Mouse (Mus musculus) cerebellum, postnatal 4 days (tissue): ENCODE data around the gene Rbbp8nl.

Experiments used
- DNase-seq, 2 experiments: peaks; one replicate each; pipeline ENCODE4 v3.0.0; 2022; ENCODE audit warnings: low spot score in 2 of 2, mixed read lengths in 1 of 2

Rbbp8nl gene

DNA sequence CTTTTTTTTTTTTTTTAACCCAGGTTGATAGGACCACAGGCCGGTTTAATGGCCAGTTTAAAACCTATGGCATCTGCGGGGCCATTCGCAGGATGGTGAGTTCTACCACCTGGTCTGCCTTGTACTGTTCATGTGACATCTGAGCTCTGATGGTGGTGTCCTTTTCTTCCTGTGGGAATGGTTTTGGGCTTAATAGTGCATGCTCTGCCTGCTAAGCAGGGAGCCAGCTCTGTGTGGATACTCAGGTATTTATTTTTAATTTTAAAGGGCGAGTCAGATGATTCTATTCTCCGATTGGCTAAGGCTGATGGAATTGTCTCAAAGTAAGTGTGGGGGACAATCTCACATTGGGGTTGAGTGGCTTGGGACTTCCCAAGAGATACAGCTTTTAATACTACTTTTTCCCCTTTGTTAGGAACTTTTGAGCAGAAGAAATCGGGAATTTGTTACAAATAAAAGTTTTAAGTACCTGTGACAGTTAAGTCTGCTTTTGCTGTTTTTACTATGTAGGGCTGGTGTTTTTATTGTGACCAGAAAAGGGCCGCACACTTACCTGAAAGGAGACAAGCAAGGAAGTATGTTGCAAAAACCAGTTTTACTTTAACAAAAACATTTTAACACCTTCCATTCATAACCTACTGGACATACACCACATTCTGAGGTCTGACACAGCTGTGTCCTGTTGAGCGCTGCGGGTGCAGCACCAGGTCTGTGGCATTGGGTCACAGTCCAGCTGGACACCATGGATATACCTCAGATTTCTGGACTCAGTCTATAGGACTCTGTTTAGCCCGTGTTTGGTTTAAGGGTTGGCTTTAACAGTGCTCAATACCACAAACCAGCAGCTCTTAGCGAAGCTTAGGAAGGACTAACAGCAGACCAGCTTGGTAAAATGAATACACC, 31.5 kb downstream of the Rbbp8nl start:
- DNase-seq, result no peak

GRCm38 (mm10) chr2:180257001-180257521, 32.6 kb downstream of the Rbbp8nl start, which contains the start of gene Rps21:
Gene Rps21, plus strand, starts transcription at chr2:180257377.
- peak; percentile 93 to 96 for DNase-seq

DNA sequence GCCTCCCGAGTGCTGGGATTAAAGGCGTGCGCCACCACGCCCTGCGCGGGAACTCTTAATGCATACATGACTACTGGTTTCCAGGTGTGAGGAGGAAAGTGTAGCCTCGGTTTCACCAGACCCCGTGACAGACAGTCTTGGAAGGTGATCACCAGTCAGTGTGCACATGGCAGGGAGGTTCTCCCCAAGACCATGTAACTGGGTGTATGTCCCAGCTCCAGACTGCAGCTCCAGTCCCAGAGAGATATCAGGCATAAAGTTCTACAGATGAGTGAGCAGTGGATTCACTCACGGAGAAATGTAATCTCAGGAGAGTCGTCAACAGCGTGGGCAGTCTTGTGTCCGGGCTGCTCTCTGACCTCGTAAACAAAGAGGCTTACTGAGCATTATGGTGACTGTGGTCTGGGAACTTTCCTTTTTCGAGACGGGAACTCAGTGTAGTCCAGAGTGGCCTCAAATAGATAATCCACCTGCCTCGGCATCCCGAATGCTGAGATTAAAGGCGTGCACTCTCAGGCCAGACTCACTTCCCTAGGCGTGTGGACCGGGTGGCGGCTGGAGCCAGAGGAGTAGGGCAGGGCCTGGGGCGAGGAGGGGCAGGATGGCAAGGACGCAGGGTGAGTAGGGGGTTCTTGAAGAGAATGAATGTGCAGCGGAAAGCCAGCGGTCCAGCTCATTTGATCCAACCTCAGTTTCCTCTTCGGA, 33.2 kb downstream of the Rbbp8nl start:
- no peak for DNase-seq

- no peak for DNase-seq
These were observed 34.0 kb downstream of the Rbbp8nl start for GRCm38 (mm10) chr2:180255701-180256100.

DNA sequence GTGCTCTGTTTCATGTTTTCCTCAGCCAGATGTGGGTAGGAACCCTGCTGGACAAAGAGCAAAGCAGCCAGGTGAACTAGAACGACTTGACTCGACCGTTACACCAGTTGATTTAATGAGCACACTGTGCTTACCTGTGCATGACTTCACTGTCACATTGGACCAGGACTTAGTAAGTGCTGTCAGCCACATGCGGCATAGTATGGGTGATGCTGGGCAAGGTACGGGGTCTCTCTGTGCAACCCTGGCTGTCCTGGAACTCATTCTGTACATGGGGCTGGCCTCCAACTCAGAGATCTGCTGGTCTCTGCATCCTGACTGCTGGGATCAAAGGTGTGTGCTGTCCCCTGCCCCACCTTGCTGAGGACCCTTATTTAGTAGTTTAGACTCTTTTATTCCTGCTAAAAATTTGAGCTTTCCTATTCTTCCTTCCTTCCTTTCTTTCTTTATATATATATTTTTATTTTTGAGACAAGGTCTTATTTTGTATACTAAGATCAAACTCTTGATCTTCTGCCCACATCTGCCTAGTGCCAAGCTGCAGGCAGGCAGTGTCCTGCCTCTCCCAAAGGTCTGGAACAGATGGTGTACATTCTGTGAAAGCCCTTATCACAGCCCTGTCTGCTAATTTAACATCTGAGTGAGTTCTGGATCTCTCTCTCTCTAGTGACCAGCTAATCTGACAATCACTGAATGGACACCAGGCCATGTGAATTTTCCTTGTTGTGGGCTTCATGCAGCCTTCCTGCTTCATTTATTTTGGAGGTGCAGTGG, 35.1 kb downstream of the Rbbp8nl start:
- no peak for DNase-seq

DNA sequence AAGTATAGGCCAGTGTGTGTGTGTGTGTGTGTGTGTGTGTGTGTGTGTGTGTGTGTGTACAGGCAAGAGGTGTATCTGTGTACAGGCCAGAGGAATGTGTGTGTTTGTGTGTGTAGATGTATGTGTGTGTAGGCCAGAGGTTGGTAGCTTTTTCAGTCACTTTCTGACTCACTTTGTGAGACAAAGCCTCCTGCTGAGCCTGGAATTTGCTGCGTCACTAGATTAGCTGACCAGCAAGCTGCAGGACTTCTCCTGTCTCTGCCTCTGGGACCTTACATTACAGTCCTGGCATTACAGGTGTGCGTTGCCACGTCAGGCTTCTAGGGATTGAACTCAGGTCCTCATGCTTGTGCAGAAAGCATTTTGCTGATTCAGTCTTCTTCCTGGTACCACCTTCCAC, 37.8 kb downstream of the Rbbp8nl start:
- no peak for DNase-seq

DNA sequence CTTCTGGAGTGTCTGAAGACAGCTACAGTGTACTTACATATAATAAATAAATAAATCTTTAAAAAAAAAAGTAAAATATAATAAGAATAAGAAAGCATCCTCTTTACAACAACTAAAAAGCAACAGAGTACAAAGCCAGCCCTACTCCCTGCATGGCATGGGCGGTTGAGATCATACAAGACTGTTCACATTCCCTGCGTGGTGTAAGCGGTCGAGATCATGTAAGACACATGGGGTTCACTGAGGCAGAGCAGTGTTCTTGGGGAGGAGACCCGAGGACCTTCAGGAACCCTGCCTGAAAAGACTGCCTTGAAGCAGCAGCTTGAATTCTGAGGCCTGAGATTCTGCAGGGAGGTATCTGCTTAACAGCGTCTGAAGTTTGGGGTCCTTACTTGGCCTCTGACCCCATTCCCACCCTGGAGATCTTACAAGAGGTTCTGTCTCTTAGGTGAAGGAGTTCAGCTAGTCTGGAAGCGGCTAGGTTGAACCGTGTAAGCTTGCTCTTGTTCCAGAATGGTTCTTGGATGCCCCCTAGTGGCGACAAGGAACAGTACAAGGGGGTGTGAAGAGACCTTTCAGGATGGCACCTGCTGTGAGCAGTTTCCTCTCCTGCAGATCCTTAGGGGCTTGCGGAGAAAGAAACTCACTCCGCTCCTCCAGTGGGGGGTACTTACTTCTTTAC, 38.6 kb downstream of the Rbbp8nl start:
- DNase-seq, result peak; percentile 62 to 82

DNA sequence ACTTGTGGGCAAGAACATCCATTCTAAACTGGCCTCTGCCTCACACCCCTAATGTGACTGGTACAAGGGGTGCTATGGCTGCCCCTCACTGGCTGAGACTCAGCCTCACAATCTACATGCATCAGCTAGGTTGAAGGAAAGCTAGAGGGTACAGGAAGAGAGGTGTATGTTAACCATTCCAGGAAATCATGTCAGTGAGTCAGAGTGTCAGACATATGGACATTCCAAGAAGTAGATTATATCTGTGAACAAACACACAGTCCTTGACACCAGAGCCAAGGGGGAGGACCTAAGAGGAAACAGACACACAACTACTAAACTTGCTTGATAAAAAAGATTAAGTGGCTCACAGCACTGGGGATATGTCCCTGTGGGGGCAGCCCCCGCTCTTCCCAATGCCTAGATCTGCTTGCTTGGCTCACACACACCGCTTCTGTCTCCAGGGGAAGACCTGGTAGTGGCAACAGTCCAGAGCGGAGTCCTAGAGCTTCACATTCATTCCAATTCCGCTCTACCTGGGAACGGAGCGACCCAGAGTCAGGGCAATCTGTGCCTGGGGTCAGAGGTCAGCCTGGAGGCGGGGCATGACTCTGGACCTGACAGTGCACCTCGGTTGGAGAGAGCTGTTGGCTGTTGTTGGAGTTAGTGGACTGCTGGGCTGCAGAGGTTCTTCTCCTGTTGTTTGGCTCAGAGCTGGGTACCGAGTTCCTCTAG, 40.6 kb downstream of the Rbbp8nl start:
- no peak for DNase-seq

- no peak for DNase-seq
These were observed 41.8 kb downstream of the Rbbp8nl start for GRCm38 (mm10) chr2:180247916-180248315.

GRCm38 (mm10) chr2:180243108-180243507, 46.6 kb downstream of the Rbbp8nl start:
- no peak for DNase-seq

- no peak for DNase-seq
These were observed 51.1 kb downstream of the Rbbp8nl start for GRCm38 (mm10) chr2:180238591-180238990.

DNA sequence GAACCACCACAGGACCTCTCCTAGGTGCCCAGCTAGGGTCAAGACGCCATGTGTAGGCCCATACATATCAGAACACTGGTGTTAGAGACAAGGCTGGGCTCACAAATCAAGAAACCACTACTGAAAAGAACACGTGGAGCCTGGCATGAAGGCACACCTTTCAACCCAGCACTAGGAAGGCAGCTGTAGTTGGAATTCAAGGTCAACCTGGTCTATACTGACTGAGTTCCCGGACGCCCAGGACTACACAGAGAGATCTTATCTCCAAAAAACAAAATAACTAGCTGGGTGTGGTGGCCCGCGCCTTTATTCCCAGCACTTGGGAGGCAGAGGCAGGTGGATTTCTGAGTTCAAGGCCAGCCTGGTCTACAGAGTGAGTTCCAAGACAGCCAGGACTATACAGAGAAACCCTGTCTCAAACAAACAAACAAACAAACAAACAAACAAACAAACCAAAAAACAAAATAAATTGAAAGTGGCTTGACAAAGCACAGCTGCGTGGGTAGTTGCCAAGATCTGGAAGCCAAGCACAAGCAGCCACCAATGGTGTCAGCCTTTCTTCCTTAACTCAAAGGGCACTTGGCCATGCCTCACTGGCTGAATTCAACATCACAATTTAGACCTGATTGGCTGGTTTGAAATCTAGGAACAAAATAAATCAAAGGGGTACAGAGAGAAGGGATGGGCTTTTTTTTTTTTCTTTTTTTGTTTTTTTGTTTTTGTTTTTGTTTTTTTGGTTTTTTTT, 51.9 kb downstream of the Rbbp8nl start:
- DNase-seq, result no peak

DNA sequence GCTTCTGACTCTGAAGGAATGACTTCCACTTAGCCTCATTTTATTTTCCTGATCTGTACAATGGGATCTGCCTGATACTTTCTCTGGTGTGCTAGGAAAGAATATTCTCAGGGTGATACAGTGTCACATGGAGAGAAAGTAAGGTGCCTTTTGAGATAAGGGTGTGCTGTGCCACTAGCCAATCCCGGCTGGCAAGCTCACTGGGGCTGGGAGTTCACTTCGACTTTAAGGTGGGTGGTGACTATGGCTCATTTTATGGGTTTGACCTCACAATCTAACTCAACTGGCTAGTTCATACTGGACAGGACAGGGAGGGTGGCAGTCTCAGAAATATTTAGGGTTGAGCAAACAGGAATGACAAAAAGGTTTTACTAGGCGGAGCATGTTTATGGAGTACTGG, 52.7 kb downstream of the Rbbp8nl start:
- no peak for DNase-seq

- DNase-seq, result no peak
These were observed 53.2 kb downstream of the Rbbp8nl start for GRCm38 (mm10) chr2:180236500-180236899.

GRCm38 (mm10) chr2:180235788-180236187, 53.9 kb downstream of the Rbbp8nl start:
- DNase-seq, result no peak

DNA sequence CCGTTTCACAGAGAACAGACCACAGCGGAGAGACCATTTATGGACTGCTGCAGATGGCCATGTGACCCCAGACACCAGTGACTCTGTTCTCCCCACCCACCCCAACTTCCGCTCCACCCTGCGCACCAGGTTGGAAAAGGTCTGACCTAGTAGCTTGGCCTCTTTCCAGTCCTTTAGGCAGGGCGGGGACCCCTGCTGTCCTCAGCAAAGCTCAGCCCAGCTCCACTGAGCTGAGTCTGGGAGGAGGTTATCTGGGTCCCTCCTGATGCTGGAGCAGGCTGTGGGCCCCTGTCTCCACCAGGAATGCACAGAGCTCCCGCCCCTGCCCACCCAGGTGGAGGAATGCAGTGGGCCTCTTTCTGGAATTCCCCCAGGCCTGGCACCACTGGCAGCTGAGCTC, 54.7 kb downstream of the Rbbp8nl start:
- no peak for DNase-seq

GRCm38 (mm10) chr2:180234353-180234752, 55.3 kb downstream of the Rbbp8nl start:
- no peak for DNase-seq

DNA sequence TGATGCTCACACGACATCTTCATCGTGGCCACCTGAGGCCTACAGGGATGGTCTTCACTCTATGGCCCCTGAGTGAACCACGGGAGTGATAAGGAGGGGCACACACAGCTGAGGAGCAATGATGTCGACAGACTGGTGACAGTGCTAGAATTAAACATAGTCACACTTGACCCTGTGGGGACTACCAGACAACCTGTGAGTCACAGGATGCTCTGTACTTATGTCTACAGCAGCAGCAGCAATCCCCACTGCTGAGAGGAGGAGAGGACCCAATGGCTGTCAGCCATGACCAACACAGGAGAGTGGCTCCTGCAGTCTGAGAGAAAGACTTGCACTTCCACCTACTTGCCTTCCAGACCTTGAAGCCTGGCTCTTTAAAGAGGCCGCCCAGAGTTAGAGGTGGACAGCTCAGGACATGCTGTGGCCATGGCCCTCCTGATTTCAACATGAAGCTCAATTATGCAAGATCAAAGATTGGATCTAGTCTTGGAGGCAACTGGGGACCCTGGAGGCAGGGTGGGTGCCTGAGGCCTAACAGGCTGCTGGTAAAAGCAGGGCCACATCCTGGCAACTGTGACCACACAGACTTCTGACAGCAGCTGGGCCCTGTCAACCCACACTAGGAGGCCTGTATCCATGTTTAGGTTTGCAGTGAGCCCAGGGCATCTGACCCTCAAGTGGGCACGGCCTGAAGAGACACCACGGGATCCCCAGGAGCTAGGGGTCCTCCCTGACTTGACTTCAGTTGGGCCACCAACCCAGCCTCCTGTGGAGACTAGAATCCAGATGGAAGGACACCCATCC, 56.4 kb downstream of the Rbbp8nl start:
- no peak for DNase-seq

DNA sequence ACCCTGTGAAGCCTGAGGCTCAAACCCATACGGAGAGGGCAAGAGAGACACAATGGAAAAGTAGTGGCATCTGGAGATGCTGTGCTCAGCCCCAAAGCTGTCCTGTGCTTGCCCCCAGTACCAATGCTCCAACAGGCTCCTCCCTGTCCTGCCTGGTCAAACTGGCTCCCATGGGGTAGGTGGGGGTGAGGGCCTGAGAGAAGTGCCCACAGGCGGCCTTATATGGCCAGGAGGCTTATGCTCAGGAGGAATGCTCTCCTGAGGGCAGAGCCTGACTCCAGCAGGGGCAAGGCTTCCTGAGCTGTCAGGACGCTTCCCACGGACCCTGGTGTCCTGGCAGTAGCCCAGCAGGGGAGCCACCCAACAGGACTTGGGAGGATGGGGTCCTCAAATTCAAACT, 59.2 kb downstream of the Rbbp8nl start:
- DNase-seq, result no peak
